In the genomic region with DNA sequence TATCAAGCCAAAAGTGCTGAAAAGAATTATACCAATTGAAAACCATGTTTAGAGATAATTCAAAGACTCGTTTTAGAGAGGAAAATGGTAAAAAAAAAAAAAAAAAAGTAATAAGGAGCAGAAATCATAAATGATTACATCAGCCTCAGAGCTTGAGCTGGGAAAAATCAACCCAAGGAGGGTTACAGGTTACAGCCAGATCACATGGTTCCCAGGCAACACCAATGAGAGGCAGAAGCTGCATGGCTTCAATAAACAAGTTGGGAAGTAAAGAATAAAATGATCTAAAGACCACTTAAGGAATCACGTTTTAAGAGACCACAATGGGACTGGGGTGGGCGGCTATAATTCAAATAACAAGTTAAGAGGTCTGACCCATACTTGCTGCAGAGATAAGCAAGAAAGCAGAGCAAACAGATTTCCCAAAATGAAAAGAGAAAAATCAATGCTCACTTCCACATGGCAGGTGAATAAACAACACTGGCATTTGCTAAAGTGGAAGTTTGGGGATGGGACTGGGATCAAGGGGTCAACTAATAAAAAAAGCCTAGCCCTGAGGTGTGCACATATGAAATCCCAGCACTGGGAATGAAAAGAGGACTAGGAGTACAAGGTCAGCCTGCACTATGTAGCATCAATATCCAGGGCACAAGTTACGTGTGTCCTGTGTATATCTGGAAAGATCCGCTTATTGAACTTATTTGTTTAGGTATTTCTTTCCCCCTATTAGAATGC, we compare ENCODE assay signal across 8 mouse cellular contexts. TPM values are rescaled to one million over a fixed set of nuclear protein-coding genes. Genes with fewer than 3 reads are reported as not detected.
DNase-seq lines count a peak whose midpoint lies in the region; TF ChIP-seq lines count a peak whose summit lies in the region.

No protein-coding gene starts in this region.

- peaks cover 17% of the 10 kb centered on the region for H3K36me3 ChIP-seq in heart, adult 2 months (ENCODE audit: control insufficient read depth, insufficient read depth, low read length)
- H3K36me3 ChIP-seq in ES-E14 (ENCODE audit: control insufficient read depth, insufficient read depth, low read length, poor library complexity, severe bottlenecking) (no peaks in the 10 kb centered on the region; the same call in 1 of the 2 replicates), macrophage (ENCODE audit: inconsistent target) (peaks cover 12% of the 10 kb centered on the region)
- peaks cover 16% of the 10 kb centered on the region for H3K36me3 ChIP-seq in hindbrain, embryonic 10.5 days

- no peak overlapping the region for H3K9ac ChIP-seq in heart, adult 2 months (ENCODE audit: low read depth, low read length)
- H3K9ac ChIP-seq in ES-E14 (ENCODE audit: insufficient read depth, low read depth, low read length, poor library complexity, severe bottlenecking), result peak overlapping the region; percentile 42; the same call in 1 of the 2 replicates

- in situ Hi-C loops in ES-E14 (cut with MboI; ENCODE audit: low sequenced_read_pairs in 2 of 2, unreplicated experiment in 2 of 2), result no loop called here

- peak overlapping the region; percentile 70 for H3K4me3 ChIP-seq in heart, adult 2 months
- H3K4me3 ChIP-seq in ES-E14 (ENCODE audit: insufficient read depth in 1 of 2, low read depth in 1 of 2, low read length in 2 of 2, poor library complexity in 1 of 2, severe bottlenecking in 1 of 2) (peak overlapping the region; percentile 90 to 92), macrophage (ENCODE audit: inconsistent target) (peak overlapping the region; percentile 75)
- H3K4me3 ChIP-seq in hindbrain, embryonic 10.5 days, result peak overlapping the region; percentile 91

- no peak for TF ChIP-seq EP300 in heart, adult 2 months (IDR thresholded peaks at IDR 0.05; ENCODE audit: insufficient read depth, low read depth, low read length)

- WGBS in heart, adult 2 months, result 66% methylated on average over 5 of the region's 5 CpGs
- WGBS in hindbrain, embryonic 10.5 days, result 81% methylated on average over 5 of the region's 5 CpGs
- WGBS in macrophage (ENCODE audit: missing documents), result 92% methylated on average over 4 of the region's 5 CpGs

- no peak overlapping the region for H3K27ac ChIP-seq in heart, adult 2 months
- H3K27ac ChIP-seq in ES-E14 (ENCODE audit: insufficient read depth, low read depth, low read length, poor library complexity, severe bottlenecking) (no peak overlapping the region), macrophage (no peak overlapping the region)
- H3K27ac ChIP-seq in hindbrain, embryonic 10.5 days, result no peak overlapping the region

- H3K9me3 ChIP-seq in ES-E14 (ENCODE audit: control insufficient read depth, insufficient read depth, low read depth, low read length), result no peaks in the 10 kb centered on the region
- no peaks in the 10 kb centered on the region for H3K9me3 ChIP-seq in hindbrain, embryonic 10.5 days

- no peak for DNase-seq in heart, adult 2 months
- no peak for DNase-seq in heart, postnatal 14 days
- no peak for DNase-seq in ES-E14 (ENCODE audit: low read depth, low spot score)
- DNase-seq in hindbrain, embryonic 10.5 days (ENCODE audit: low spot score), result no peak
- DNase-seq in layer of hippocampus, adult 11-12 months (ENCODE audit: low spot score), result no peak
- DNase-seq in ovary, postnatal 10 days (ENCODE audit: low spot score), result no peak
- DNase-seq in urinary bladder, postnatal 25 days (ENCODE audit: low spot score), result no peak

- no peak for TF ChIP-seq CTCF in heart, adult 2 months (IDR thresholded peaks at IDR 0.05)

- H3K79me2 ChIP-seq in heart, adult 2 months (replicated peaks; ENCODE audit: control insufficient read depth, insufficient read depth, low read length), result peaks cover 7% of the 10 kb centered on the region; the same call in 1 of the 2 replicates
- H3K79me2 ChIP-seq in macrophage (ENCODE audit: inconsistent target), result peaks cover 33% of the 10 kb centered on the region

- peaks cover 1% of the 10 kb centered on the region for H3K4me1 ChIP-seq in heart, adult 2 months (ENCODE audit: control insufficient read depth, insufficient read depth, low read length)
- no peaks in the 10 kb centered on the region; a peak in 1 of 4 replicates for H3K4me1 ChIP-seq in ES-E14 (ENCODE audit: control insufficient read depth in 2 of 2, insufficient read depth in 2 of 2, low read length in 2 of 2, poor library complexity in 1 of 2)
- H3K4me1 ChIP-seq in hindbrain, embryonic 10.5 days (replicated peaks), result peaks cover 13% of the 10 kb centered on the region

- TF ChIP-seq POLR2A in heart, adult 2 months (IDR thresholded peaks at IDR 0.05; ENCODE audit: insufficient read depth, low read depth, low read length), result no peak

- intact Hi-C loops in heart, adult 2 months (cut with DNase I), result loop anchor here (5.0 kb wide), 1 partner anchor 168 kb away; a partner anchor contains a TSS
- intact Hi-C loops in heart, postnatal 14 days (cut with DNase I), result no loop called here

- no peaks in the 10 kb centered on the region for H3K27me3 ChIP-seq in heart, adult 2 months (ENCODE audit: control insufficient read depth, insufficient read depth, low read length)
- 0 out of 2 replicates have a peak, but pooled peaks cover 3% of the 10 kb centered on the region for H3K27me3 ChIP-seq in hindbrain, embryonic 10.5 days (ENCODE audit: insufficient read depth, poor library complexity, severe bottlenecking)

TF ChIP-seq in ES-E14, 5 proteins besides CTCF, POLR2A, EP300 and RAD21:
- TF ChIP-seq CHD2 (IDR thresholded peaks at IDR 0.05; ENCODE audit: low read depth, low read length) (no peak), ZC3H11A (IDR thresholded peaks at IDR 0.05; ENCODE audit: borderline replicate concordance, low read depth, low read length) (no peak), HCFC1 (IDR thresholded peaks at IDR 0.05; ENCODE audit: borderline replicate concordance, insufficient read depth, low read length) (no peak), ZNF384 (IDR thresholded peaks at IDR 0.05; ENCODE audit: low read depth, low read length) (no peak), MAFK (IDR thresholded peaks at IDR 0.05; ENCODE audit: insufficient read depth, low read depth, low read length) (no peak)

RNA-seq across cellular contexts. Expression of a gene that starts 1.5 kb away (rescaled TPM):
- 10 to 100 TPM; 15.3 to 17.0 TPM for total RNA-seq in heart, adult 2 months (2021)
- polyA plus RNA-seq in heart, adult 2 months (2012; rRNA removed), result 5.0 and 10.7 TPM in 2 replicates
- total RNA-seq in heart, postnatal 14 days (2021), result 10 to 100 TPM; 19.9 to 20.2 TPM
- 31.7 and 37.8 TPM in 2 replicates for total RNA-seq in ES-E14 (2012; rRNA removed)
- 29.2 and 33.1 TPM in 2 replicates for polyA plus RNA-seq in hindbrain, embryonic 10.5 days (2016; fragmentation: Nextera tagmentation; extraction: Ambion mirVana)
- total RNA-seq in macrophage (2018; cell fraction: chromatin; rRNA removed), result 100 to 1,000 TPM in 5 of 26 experiments, 10 to 100 TPM in 21; 42.8 to 113 (median 84.1) TPM
- 10 to 100 TPM; 12.3 to 23.3 (median 17.7) TPM for total RNA-seq in macrophage (2018; cell fraction: cytosol; rRNA removed)
- 10 to 100 TPM; 29.4 to 79.7 (median 46.9) TPM for total RNA-seq in macrophage (2018; cell fraction: nucleus; rRNA removed)
- 14.0 to 18.6 TPM (median 15.9 TPM) in 3 replicates for polyA plus RNA-seq in macrophage (2018)
